Mouse (Mus musculus) thymus, adult 2 months (tissue): Measurements from ENCODE around the gene Fam155a. TPM values are rescaled to one million over a fixed set of nuclear protein-coding genes. Genes with fewer than 3 reads are reported as not detected.
"Not testable (repeated sequence)": the region's sequence is repeated elsewhere in the genome, so short reads cannot be mapped to it uniquely, and the experiment has no call there.

ENCODE experiments used
- DNase-seq: peaks from one replicate; pipeline ENCODE4 v3.0.0; 2021
- H3K27ac ChIP-seq: fragments of 200-500 bp; 2 replicates; pipeline ENCODE4 v1.5.1; 2012; ENCODE audit warnings: low read length, control low read depth; ENCODE audit not compliant: control insufficient read depth, insufficient read depth
- H3K27me3 ChIP-seq: fragments of 200-500 bp; 2 replicates; pipeline ENCODE4 v1.6.1; 2012; ENCODE audit warnings: mild to moderate bottlenecking, low read length, moderate library complexity, mixed read lengths; ENCODE audit not compliant: control insufficient read depth, insufficient read depth
- H3K36me3 ChIP-seq: fragments of 200-500 bp; 2 replicates; pipeline ENCODE4 v1.6.1; 2012; ENCODE audit warnings: mild to moderate bottlenecking, low read length, moderate library complexity; ENCODE audit not compliant: control insufficient read depth, insufficient read depth
- H3K4me1 ChIP-seq: fragments of 200-500 bp; replicated peaks from 2 replicates; pipeline ENCODE4 v1.6.1; 2012; ENCODE audit warnings: low read length; ENCODE audit not compliant: control insufficient read depth, insufficient read depth
- H3K4me3 ChIP-seq: fragments of 200-500 bp; 2 replicates; pipeline ENCODE4 v1.5.1; 2012; ENCODE audit warnings: mild to moderate bottlenecking, low read length, control low read depth, moderate library complexity; ENCODE audit not compliant: control insufficient read depth, insufficient read depth
- CTCF ChIP-seq: fragments of 200-500 bp; IDR thresholded peaks from 2 replicates; pipeline ENCODE4 v1.5.1; 2012; ENCODE audit warnings: mild to moderate bottlenecking, control low read depth, low read length, moderate library complexity, borderline replicate concordance; ENCODE audit not compliant: control insufficient read depth, poor library complexity, insufficient read depth; ENCODE audit errors: extremely low read depth
- POLR2A ChIP-seq: fragments of 200-500 bp; IDR thresholded peaks from 2 replicates; pipeline ENCODE4 v1.6.1; 2012; ENCODE audit warnings: mild to moderate bottlenecking, low read length, control low read depth, moderate library complexity; ENCODE audit not compliant: control insufficient read depth, poor library complexity, insufficient read depth; ENCODE audit errors: extremely low read depth
- WGBS: fragments of 180-500 bp; shearing (Covaris S2); methylation state at CpG from one replicate; pipeline ENCODE4 v1.1.7; 2018; 5-methylcytosine and 5-hydroxymethylcytosine counted together
- polyA plus RNA-seq: library from polyadenylated mRNA; depleted of rRNA; stranded (reverse); fragments of >200 nt; gene quantifications from 2 replicates; pipeline ENCODE4 v1.2.3, GENCODE M21; 2012; rRNA removed

Fam155a gene
- polyA plus RNA-seq = 0.06 and 0.09 TPM in 2 replicates

DNA sequence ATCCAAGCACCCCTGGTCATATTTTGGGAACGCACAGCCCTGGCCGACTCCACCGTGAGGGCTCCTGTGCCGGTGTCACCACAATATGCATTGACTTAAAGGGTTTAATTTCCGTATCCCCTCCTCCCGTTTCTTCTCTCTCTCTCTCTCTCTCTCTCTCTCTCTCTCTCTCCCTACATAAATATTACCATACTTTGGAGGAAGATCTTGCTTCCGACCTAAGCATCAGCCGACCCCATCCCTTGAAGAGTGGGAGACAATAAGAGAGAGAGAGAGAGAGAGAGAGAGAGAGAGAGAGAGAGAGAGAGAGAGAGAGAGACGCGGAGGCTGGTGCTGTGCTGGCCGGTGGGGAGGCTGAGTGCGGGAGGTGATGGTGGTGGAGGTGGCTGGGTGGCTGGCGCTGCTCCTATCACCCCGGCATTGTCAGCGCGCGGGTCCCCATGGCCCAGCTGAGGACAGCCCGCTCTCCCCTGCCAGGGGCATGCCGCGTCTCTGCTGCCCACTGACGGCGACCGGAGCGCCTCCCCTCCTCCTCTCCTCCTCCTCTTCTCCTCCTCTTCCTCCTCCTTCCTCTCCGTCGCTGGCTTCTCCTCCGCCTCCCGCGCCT, at the start of gene Fam155a:
Gene Fam155a (minus strand): TSS at position 163 of the 607 bp plus-strand sequence.
- Histone ChIP-seq H3K36me3 (no peaks in the 10 kb centered on the region), H3K4me1 (no peaks in the 10 kb centered on the region), H3K27me3 (peaks cover 6% of the 10 kb centered on the region), H3K4me3 (no peak within 1 kb of the TSS), H3K27ac (no peak within 1 kb of the TSS)
- WGBS = 3% methylated on average over 28 of the region's 29 CpGs
- TF ChIP-seq CTCF (no peak), POLR2A (no peak)
- DNase-seq = no peak

DNA sequence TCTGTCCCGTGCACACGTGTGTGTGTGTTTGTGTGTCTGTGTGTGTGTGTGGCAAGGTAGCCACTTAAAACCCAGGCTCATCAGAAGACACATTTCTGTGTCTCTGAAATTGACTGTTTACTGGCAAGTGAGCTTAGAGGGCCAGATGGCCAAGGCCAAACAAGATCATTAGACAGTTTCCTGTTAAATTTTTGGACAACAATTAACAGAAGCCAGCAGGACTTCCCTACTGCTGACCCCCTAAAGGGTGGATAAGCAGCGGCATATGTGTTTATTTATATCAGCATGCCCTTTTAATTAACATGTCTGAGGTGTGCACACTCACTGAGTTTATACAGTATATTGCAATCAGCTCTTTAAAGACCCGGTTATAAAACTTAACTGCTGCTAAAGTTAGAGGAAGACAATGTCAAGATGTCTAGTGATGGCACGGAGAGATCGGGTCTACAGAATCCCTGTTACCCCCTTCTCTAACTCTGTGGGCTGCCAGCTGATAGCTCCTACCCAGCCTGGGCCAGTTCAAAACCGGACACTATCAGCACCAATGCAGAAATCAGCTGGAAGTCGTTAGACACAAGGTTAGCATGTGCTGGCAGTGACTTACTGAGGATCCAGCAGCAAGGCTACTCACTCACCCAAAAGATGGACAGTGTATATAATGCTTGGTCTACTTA, 42.4 kb upstream of the Fam155a start:
- Histone ChIP-seq H3K36me3 (no peaks in the 10 kb centered on the region), H3K4me3 (no peak overlapping the region), H3K27me3 (no peaks in the 10 kb centered on the region), H3K4me1 (no peaks in the 10 kb centered on the region), H3K27ac (no peak overlapping the region)
- DNase-seq = no peak
- TF ChIP-seq CTCF (no peak), POLR2A (no peak)
- 89% methylated on average over 8 of the region's 8 CpGs for WGBS

DNA sequence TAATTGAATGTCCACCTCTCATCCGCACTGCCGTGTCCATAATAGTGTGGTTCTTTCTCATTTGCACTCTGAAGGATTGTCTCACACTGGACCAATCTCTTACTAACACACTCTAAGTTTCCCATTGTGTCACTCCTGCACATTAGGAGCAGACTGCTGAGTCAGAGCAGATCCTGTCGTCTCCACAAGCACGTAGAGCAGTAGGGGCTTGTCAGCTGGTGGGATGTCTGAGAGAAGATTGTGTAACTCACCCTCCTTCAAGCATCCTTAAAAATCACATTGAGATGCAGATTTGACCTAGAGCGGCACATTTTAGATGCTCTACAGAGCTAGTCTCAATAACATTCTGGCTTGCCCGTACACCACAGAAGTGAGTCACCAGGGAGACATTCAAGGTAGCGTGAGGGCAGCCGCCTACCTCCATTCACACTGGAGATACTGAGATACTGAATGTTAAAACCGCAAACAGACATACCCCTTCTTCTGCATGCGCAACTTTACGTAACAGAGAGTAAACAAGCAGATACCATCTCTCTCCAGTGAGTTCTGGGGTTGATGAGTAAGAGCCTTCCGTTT, 40.1 kb upstream of the Fam155a start:
- Histone ChIP-seq H3K4me3 (no peak overlapping the region), H3K27ac (no peak overlapping the region), H3K27me3 (no peaks in the 10 kb centered on the region), H3K4me1 (no peaks in the 10 kb centered on the region), H3K36me3 (no peaks in the 10 kb centered on the region)
- TF ChIP-seq CTCF (no peak), POLR2A (no peak)
- no peak for DNase-seq
- 83% methylated on average over 12 of the region's 12 CpGs for WGBS

DNA sequence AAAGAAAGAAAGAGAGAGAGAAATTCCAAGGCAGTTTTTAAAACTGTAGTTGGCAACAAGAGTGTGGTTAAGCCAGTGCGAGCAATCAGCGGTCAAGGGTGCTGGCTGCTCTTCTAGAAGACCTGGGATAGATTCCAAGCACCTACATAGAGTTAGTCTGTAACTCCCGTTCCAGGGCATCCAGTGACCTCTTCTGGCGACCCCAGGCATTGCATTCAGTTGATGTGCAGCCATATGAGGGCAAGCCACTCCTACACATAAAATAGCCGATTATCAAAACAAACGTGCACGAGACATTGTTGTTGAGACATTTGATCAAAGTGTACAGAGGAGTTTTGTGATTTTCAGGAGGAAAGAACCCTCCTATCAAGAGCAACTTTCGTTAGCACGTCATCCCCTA, 37.6 kb upstream of the Fam155a start:
- DNase-seq = no peak
- WGBS = 92% methylated on average over 9 of the region's 9 CpGs
- Histone ChIP-seq H3K36me3 (no peaks in the 10 kb centered on the region), H3K27me3 (no peaks in the 10 kb centered on the region), H3K4me3 (no peak overlapping the region), H3K27ac (no peak overlapping the region), H3K4me1 (no peaks in the 10 kb centered on the region)
- no peak for TF ChIP-seq CTCF
- no peak for TF ChIP-seq POLR2A

DNA sequence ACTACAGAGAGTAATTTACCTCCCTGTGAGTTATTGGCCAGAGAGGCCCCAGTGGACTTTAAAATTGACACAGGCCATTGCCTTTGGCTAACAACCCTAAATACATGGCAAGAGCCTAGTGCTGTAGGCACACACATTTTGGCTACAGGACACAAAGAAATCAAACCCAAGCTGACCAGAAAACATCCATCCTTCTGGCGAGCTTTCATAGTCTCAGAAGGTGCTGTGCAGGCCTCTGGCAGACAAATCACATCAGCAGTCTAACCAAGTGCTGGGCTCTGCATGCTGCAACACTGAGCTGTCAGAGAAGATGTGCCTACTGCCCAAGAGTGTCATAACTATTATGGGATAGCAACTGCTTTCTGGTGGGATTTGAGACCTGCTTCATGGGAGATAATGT, 34.7 kb upstream of the Fam155a start:
- H3K27ac ChIP-seq = no peak overlapping the region
- no peaks in the 10 kb centered on the region for H3K27me3 ChIP-seq
- no peaks in the 10 kb centered on the region for H3K4me1 ChIP-seq
- 96% methylated on average over 1 of the region's 1 CpGs for WGBS
- no peak for DNase-seq
- no peaks in the 10 kb centered on the region for H3K36me3 ChIP-seq
- no peak overlapping the region for H3K4me3 ChIP-seq
- TF ChIP-seq CTCF (no peak), POLR2A (no peak)

DNA sequence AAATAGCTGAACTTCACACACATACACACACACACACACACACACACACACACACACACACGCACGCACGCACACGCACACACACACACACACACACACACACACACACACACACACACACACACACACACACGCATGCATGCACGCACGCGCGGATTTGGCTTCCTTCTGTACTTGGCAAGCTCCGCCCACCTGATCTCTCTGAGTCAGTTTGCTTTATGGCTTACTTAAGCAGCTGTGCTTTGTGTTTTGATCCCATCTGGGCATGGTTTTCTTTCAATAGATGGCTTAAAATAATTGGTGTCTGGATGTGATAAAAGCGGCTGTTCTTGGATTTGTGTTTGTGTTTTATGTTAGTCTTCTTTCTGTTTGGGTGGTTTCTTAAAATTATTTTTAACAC, 29.4 kb upstream of the Fam155a start:
- H3K27ac ChIP-seq, H3K27me3 ChIP-seq, H3K4me1 ChIP-seq, H3K4me3 ChIP-seq, DNase-seq, H3K36me3 ChIP-seq: not testable (repeated sequence)
- WGBS = 74% methylated on average over 11 of the region's 11 CpGs

DNA sequence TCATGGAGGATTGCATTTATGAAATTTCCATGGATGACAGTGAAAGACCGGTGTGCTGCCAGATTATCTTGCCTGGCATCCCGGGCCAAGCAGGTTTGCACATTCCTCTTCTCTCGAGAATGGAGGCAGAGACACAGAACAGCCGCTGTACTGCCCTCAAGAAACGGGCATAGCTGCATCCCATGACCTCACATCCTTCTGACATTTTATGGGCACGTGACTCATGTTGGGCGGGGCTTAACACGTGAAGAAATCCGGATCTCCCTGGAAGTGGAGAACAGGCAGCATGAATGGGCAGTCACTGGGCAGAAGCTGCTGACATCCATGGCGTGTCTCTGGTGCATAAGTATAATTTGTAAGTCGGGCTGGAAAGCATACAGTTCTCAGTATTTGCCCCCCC, 29.0 kb upstream of the Fam155a start:
- Histone ChIP-seq H3K4me3 (no peak overlapping the region), H3K27ac (no peak overlapping the region), H3K27me3 (no peaks in the 10 kb centered on the region), H3K36me3 (no peaks in the 10 kb centered on the region), H3K4me1 (no peaks in the 10 kb centered on the region)
- 88% methylated on average over 11 of the region's 11 CpGs for WGBS
- TF ChIP-seq CTCF (no peak), POLR2A (no peak)
- no peak for DNase-seq
